Mouse (Mus musculus) brain, embryonic 14.5 days (tissue): ENCODE measurements around the gene Smarca2.

ENCODE experiments used
- CTCF ChIP-seq: fragments of 200-500 bp; IDR thresholded peaks from 2 replicates; pipeline ENCODE4 v1.5.1; 2012; ENCODE audit warnings: inconsistent platforms, mild to moderate bottlenecking, moderate library complexity, borderline replicate concordance; ENCODE audit not compliant: insufficient read depth, insufficient read length; ENCODE audit errors: extremely low read depth
- POLR2A ChIP-seq: fragments of 200-500 bp; IDR thresholded peaks from 2 replicates; pipeline ENCODE4 v1.6.1; 2012; ENCODE audit warnings: mild to moderate bottlenecking, inconsistent platforms, borderline replicate concordance; ENCODE audit not compliant: poor library complexity, insufficient read depth, insufficient read length, severe bottlenecking; ENCODE audit errors: extremely low read depth

DNA sequence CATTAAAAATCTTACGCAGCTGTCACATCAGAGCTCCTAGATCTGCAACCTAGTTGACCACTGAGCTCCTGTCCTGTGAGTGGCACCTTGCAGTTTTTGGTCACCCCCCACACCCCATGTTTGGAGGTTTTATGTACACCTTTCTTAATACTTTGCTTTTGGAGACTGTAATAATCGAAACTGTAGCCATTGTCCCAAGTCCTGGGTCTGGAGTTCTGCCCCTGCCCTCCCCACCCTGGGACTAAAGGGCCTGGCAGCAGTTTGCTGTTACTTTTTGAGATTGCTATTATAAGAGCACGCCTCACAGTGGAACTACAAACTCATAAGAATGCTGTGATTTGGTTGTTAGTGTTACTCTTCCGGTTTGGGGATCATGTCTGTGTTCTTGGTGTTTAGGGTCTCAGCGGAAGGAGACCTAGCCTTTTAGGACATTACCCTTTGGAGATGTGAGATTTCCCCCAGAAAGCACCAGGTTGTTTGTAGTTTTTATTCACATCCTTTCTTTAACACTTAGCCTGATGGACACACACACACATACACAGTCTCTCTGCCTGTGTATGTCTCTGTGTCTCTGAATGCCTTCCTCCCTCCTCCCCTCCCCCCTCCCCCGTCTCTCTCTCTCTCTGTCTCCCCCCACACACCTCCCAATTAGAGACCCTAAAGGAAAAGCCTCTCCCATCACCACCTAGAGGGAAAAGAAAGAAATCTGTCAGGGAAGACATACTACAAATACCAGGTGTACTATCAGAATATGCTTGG lies 142.0 kb downstream of the Smarca2 start:
- TF ChIP-seq POLR2A = no peak
- no peak for TF ChIP-seq CTCF
